Mouse (Mus musculus) spleen, adult 12 weeks (tissue): ENCODE measurements around the gene Ddx10.
"Not testable (repeated sequence)": the region's sequence is repeated elsewhere in the genome, so short reads cannot be mapped to it uniquely, and the experiment has no call there.

ENCODE experiments used
- DNase-seq: peaks from one replicate; pipeline ENCODE4 v3.0.0; 2022; ENCODE audit warnings: low spot score

The Ddx10 gene

GRCm38 (mm10) chr9:53144266-53144665 is 103.6 kb downstream of the Ddx10 start:
- DNase-seq: no peak

GRCm38 (mm10) chr9:53143508-53143907 is 104.3 kb downstream of the Ddx10 start:
- DNase-seq: no peak

DNA sequence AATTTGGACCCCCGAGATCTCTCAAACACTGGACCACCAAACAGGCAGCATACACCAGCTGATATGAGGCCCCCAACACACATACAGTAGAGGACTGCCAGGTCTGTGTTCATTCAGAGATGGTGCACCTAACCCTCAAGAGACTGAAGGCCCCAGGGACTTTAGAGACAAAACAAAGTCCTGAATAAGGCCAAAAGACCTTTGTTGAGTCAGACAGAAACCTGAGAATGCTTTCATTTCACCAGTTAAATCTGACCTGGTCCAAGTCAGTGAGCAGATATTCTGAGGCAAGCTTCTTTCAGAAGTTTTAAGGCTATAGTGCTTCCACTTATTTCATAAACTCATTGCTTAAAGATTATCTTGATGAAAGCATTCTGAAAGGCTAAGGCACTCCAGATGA is 105.4 kb downstream of the Ddx10 start:
- DNase-seq: not testable (repeated sequence)

DNA sequence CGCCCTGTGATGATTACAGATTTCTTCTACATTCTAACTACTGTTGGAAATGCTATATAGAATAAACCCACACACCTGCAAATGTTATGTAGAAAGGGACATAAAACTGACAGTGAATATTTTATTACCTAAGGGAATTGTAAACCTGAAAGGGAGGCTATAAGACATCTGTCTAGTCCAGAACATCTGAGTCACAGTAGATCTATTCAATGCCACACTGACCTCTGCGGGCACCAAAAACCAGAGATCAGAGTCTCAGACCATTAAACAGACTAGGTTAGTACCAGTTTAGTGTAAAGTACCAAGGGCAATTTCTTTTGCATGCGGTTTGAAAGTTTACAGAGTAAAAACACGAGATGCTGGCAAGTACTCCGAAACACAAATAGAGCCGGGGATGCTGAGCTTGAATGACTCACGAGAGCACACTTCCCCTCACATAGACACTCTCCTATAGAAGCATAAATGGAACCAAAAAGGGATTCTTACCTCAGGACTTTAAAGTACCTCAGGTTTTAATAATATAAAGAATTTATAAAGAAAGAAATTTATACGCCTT is 107.2 kb downstream of the Ddx10 start:
- no peak for DNase-seq

- no peak for DNase-seq
Measured at GRCm38 (mm10) chr9:53132826-53133225, 115.0 kb downstream of the Ddx10 start.

- no peak for DNase-seq
Measured at GRCm38 (mm10) chr9:53130460-53130859, 117.4 kb downstream of the Ddx10 start.

DNA sequence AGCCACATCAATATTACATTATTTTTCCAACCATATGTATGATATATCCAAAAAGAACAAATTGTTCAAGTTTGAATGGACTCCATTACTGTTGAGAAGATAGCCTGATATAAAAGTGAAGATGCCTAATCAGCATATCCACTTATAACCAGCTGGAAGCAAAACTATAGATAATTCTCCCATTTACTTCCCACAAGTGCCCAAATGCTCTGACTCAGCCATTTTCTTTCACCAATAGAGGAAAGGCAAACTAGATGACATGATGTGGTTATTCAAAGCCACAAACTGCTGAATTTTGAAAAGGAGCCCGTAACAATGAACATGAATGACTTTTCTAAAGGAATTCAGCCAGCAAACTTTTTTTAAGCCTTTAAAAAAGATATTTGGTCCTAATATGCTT is 146.8 kb downstream of the Ddx10 start:
- no peak for DNase-seq

GRCm38 (mm10) chr9:53095319-53096165 is 152.3 kb downstream of the Ddx10 start:
- DNase-seq: no peak

GRCm38 (mm10) chr9:53094536-53094935 is 153.3 kb downstream of the Ddx10 start:
- no peak for DNase-seq

DNA sequence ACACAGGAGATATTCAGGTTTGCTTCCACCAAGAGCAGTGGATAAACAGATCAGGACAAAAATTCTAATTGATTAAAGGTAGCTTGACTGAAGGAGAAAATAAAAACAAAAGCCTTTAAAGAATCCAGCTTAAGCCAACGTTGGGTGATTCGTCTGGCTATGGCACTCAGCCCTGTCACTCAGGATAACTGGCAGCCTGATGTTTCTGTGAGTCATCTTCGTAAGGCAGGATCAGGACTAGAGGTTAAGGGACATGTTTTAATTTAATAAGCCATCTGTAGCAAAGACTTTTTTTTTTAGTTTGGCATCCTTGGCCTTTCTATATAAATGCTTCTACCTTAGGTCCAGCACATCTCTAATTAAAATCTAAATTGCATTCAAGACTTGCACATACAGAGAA is 170.2 kb downstream of the Ddx10 start:
- DNase-seq: no peak

DNA sequence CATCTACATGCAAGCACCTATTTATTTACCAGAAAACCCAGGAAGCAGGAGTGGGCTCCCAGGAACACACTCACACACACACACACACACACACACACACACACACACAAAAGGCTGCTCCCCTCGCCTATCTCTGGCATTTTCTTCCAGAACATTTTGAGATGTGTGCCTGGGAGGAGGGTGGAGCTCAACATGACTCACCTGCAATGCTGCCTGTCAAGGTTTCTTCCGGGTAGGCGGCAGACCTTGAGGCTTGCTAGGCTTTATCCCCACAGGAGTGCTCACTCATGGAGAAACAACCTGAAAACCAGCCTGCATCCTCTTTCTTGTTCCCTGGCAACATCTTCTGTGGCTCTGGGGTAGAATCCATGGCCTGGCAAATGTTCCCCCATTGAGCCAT is 171.9 kb downstream of the Ddx10 start:
- no peak for DNase-seq

DNA sequence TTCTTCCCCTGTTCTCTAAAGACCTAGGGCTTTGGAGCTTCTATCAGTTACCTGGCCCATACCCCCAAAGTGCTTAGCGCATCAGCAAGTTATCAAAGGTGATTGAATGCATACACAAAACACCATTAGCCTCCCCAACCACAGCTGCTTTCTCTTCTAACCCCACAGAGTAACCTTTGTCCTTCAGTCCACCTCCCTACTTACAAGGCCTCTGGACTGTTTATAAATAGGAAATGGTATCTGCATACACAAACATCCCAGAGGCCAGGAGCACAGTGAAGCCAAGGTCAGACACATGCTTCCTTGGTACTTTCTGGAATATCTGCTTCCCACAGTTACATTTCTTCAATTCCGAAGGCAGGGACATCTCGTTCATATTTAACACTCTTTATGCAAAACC is 173.4 kb downstream of the Ddx10 start:
- DNase-seq: no peak

DNA sequence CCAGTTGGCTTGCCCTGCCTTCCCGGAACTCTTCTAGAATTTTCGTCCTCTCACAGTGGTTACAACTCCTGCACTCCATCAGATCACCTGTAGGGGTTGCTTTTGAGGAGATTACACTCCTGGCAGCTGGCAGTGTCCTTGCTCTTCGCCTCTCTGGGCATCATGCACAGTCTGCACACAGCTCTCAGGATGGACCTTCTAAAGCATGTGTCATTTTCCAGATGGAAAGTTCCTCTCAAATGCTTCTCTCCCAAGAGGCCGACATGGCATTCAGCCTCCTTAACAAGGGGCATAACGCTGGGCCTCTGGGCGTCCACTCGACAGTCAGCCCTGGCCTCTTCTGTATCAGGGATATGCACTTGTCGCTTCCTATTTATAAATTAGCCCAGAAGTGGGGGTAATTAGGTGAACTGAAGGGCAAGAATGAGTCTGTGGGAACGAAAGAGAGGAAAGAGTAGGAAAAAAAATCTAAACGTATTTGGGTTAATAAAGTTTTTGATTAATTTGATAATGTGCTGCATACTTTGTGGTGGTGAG is 174.2 kb downstream of the Ddx10 start:
- no peak for DNase-seq

DNA sequence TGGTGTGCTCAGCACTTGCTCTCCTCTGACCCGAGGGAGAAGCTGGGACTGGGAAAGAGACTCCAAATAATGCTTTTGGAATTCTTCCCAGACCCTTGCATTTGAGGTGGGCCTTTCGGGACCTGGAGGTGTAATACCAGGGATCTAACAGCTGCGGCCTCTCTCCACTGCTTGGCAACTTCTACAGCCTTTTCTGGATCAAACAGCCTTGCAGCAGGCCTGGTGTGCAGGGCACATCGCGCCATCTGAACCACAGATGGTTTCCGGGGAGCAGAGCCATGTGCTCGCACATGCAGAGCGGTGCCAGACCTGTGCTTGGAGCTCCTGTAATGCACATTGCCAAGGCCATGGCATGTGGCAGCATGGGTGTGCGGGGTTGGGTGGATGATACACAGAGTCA is 175.8 kb downstream of the Ddx10 start:
- no peak for DNase-seq

DNA sequence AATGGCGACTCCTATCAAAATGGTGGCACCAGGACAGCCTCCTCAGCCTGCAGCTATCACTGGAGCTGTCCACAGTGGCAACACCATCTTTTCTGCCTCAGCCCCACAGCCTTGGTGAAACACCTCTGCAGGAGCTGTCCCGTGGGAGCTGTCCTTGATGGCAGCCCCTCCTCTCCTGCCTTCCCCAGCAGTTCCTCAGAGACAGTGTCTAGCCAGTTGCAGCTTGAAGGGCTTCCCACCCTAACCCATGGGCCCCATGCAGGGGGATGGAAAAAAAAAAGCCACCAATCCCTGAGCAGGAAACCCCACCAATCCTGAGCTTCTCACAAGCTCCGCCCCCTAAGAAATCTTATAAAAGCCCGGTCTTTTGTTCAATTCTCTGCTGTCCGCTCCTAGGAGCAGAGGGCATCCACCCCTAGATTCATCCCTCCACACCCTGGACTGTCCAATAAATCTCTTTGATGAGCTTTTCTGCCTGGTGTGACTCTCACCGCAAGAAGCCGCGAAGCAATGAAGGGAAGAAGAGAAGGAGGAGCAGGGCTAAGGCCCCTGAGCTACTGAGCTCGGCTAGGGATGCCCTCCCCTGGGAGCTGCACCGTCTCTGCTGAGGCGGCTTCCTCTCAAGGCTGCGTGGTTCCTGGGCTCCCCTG is 176.9 kb downstream of the Ddx10 start:
- DNase-seq: no peak

DNA sequence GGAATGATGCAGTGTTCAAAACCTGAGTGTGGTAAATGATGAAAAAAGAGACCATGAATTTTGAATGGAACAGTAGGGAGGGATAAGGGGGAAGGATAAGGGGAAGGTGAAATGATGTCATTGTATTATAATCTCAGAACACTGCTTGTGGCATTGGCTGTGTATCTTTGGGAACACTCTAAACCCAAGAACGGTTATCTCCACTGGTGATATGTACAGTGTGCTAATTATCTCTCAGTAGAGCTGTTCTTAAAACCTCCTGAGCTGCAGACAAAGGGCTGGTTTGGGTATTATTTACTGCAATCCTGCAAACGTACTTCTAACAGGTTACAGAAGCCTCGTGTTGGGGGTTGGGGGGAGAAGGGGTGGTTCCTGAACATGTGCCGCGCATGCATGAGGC is 179.7 kb downstream of the Ddx10 start:
- DNase-seq: no peak

DNA sequence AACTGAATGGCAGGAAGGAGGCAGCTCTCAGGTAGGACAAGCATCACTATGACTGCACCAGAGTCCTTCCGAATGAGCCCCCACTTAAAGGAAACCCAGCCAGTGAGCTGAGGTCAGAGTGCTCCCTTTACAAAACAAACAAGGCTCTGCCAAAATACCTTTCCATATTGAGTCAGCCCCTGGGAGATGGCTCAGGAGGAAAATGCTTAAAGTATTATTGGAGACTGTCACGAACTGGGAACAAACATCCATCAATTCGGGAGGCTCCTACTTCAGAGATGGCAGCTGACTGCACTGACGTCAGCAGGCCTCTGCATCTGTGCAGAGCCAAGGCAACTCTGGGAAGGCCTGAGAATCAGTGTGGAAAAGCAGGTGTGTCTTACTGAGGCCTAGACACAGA is 181.4 kb downstream of the Ddx10 start:
- no peak for DNase-seq

- DNase-seq: no peak
Measured at GRCm38 (mm10) chr9:53065028-53065427, 182.8 kb downstream of the Ddx10 start.

GRCm38 (mm10) chr9:53064531-53064930 is 183.3 kb downstream of the Ddx10 start:
- no peak for DNase-seq

- DNase-seq: no peak
Measured at GRCm38 (mm10) chr9:53055306-53055705, 192.5 kb downstream of the Ddx10 start.
